Mouse (Mus musculus): ENCODE measurements around the gene Sf3a3. TPM values are rescaled to one million over a fixed set of nuclear protein-coding genes. Genes with fewer than 3 reads are reported as not detected.

The Sf3a3 gene
- total and polyA plus RNA-seq, 2 experiments, result 6.6 to 12.1 TPM

- WGBS, result 18% methylated on average over 31 of the region's 31 CpGs
- no peak overlapping the region for H3K4me3 ChIP-seq (ENCODE audit: insufficient read depth, low read depth, low read length)
- H3K27me3 ChIP-seq (ENCODE audit: control insufficient read depth, insufficient read depth, low read length), result no peaks in the 10 kb centered on the region
Observed at GRCm38 (mm10) chr4:124672347-124673320, 41.9 kb upstream of the Sf3a3 start.

GRCm38 (mm10) chr4:124674334-124675032, 40.1 kb upstream of the Sf3a3 start:
- WGBS, result 75% methylated on average over 17 of the region's 17 CpGs
- no peak overlapping the region for H3K27ac ChIP-seq (replicated peaks; ENCODE audit: insufficient read depth, low read depth, low read length)
- no peak overlapping the region for H3K4me3 ChIP-seq (ENCODE audit: insufficient read depth, low read depth, low read length)
- H3K79me2 ChIP-seq (ENCODE audit: control insufficient read depth, insufficient read depth, low read length), result no peaks in the 10 kb centered on the region
- no peak for DNase-seq (ENCODE audit: extremely low read depth, low read depth, low spot score)
- TF ChIP-seq POLR2A (IDR thresholded peaks at IDR 0.05; ENCODE audit: extremely low read depth, insufficient read depth, low read length) (no peak), CTCF (IDR thresholded peaks at IDR 0.05; ENCODE audit: low read depth, low read length) (no peak)
- H3K36me3 ChIP-seq (ENCODE audit: control insufficient read depth, insufficient read depth, low read length), result peaks cover 10% of the 10 kb centered on the region
- no peaks in the 10 kb centered on the region for H3K4me1 ChIP-seq (ENCODE audit: control insufficient read depth, insufficient read depth, low read length)
- H3K9ac ChIP-seq (ENCODE audit: low read depth, low read length), result no peak overlapping the region
- H3K27me3 ChIP-seq (ENCODE audit: control insufficient read depth, insufficient read depth, low read length), result no peaks in the 10 kb centered on the region

More at GRCm38 (mm10) chr4:124672347-124673320, 41.9 kb upstream of the Sf3a3 start:
- Histone ChIP-seq H3K27ac (replicated peaks; ENCODE audit: insufficient read depth, low read depth, low read length) (no peak overlapping the region), H3K9ac (ENCODE audit: low read depth, low read length) (no peak overlapping the region), H3K36me3 (ENCODE audit: control insufficient read depth, insufficient read depth, low read length) (peaks cover under 1% of the 10 kb centered on the region; the same call in 1 of the 2 replicates), H3K79me2 (ENCODE audit: control insufficient read depth, insufficient read depth, low read length) (no peaks in the 10 kb centered on the region), H3K4me1 (ENCODE audit: control insufficient read depth, insufficient read depth, low read length) (no peaks in the 10 kb centered on the region)
- TF ChIP-seq CTCF (IDR thresholded peaks at IDR 0.05; ENCODE audit: low read depth, low read length), result no peak
- no peak for TF ChIP-seq POLR2A (IDR thresholded peaks at IDR 0.05; ENCODE audit: extremely low read depth, insufficient read depth, low read length)
- no peak for DNase-seq (ENCODE audit: extremely low read depth, low read depth, low spot score)

- Histone ChIP-seq H3K36me3 (ENCODE audit: control insufficient read depth, insufficient read depth, low read length) (peaks cover 12% of the 10 kb centered on the region), H3K4me3 (ENCODE audit: insufficient read depth, low read depth, low read length) (no peak overlapping the region), H3K4me1 (ENCODE audit: control insufficient read depth, insufficient read depth, low read length) (no peaks in the 10 kb centered on the region), H3K79me2 (ENCODE audit: control insufficient read depth, insufficient read depth, low read length) (no peaks in the 10 kb centered on the region), H3K9ac (ENCODE audit: low read depth, low read length) (no peak overlapping the region), H3K27me3 (ENCODE audit: control insufficient read depth, insufficient read depth, low read length) (no peaks in the 10 kb centered on the region), H3K27ac (replicated peaks; ENCODE audit: insufficient read depth, low read depth, low read length) (no peak overlapping the region)
- no peak for DNase-seq (ENCODE audit: extremely low read depth, low read depth, low spot score)
- WGBS, result 5% methylated on average over 4 of the region's 4 CpGs
- TF ChIP-seq POLR2A (IDR thresholded peaks at IDR 0.05; ENCODE audit: extremely low read depth, insufficient read depth, low read length) (no peak), CTCF (IDR thresholded peaks at IDR 0.05; ENCODE audit: low read depth, low read length) (peak; percentile 88)
Observed at GRCm38 (mm10) chr4:124675037-124675436, 39.5 kb upstream of the Sf3a3 start.

- H3K27ac ChIP-seq (replicated peaks; ENCODE audit: insufficient read depth, low read depth, low read length), result no peak overlapping the region
- no peak for DNase-seq (ENCODE audit: extremely low read depth, low read depth, low spot score)
- H3K36me3 ChIP-seq (ENCODE audit: control insufficient read depth, insufficient read depth, low read length), result peaks cover 20% of the 10 kb centered on the region
- no peak overlapping the region for H3K9ac ChIP-seq (ENCODE audit: low read depth, low read length)
- H3K27me3 ChIP-seq (ENCODE audit: control insufficient read depth, insufficient read depth, low read length), result no peaks in the 10 kb centered on the region
- H3K4me3 ChIP-seq (ENCODE audit: insufficient read depth, low read depth, low read length), result no peak overlapping the region
- H3K79me2 ChIP-seq (ENCODE audit: control insufficient read depth, insufficient read depth, low read length), result no peaks in the 10 kb centered on the region
- WGBS, result 91% methylated on average over 6 of the region's 6 CpGs
- no peak for TF ChIP-seq POLR2A (IDR thresholded peaks at IDR 0.05; ENCODE audit: extremely low read depth, insufficient read depth, low read length)
- no peak for TF ChIP-seq CTCF (IDR thresholded peaks at IDR 0.05; ENCODE audit: low read depth, low read length)
- no peaks in the 10 kb centered on the region for H3K4me1 ChIP-seq (ENCODE audit: control insufficient read depth, insufficient read depth, low read length)
Observed at GRCm38 (mm10) chr4:124675958-124676357, 38.6 kb upstream of the Sf3a3 start.

- H3K79me2 ChIP-seq (ENCODE audit: control insufficient read depth, insufficient read depth, low read length), result no peaks in the 10 kb centered on the region; the same call in 1 of the 2 replicates
- no peak overlapping the region for H3K27ac ChIP-seq (replicated peaks; ENCODE audit: insufficient read depth, low read depth, low read length)
- no peak for TF ChIP-seq POLR2A (IDR thresholded peaks at IDR 0.05; ENCODE audit: extremely low read depth, insufficient read depth, low read length)
- TF ChIP-seq CTCF (IDR thresholded peaks at IDR 0.05; ENCODE audit: low read depth, low read length), result no peak
- H3K27me3 ChIP-seq (ENCODE audit: control insufficient read depth, insufficient read depth, low read length), result no peaks in the 10 kb centered on the region
- 64% methylated on average over 7 of the region's 7 CpGs for WGBS
- DNase-seq (ENCODE audit: extremely low read depth, low read depth, low spot score), result peak; percentile 18
- no peak overlapping the region for H3K4me3 ChIP-seq (ENCODE audit: insufficient read depth, low read depth, low read length)
- H3K9ac ChIP-seq (ENCODE audit: low read depth, low read length), result no peak overlapping the region
- no peaks in the 10 kb centered on the region for H3K4me1 ChIP-seq (ENCODE audit: control insufficient read depth, insufficient read depth, low read length)
- H3K36me3 ChIP-seq (ENCODE audit: control insufficient read depth, insufficient read depth, low read length), result peaks cover 64% of the 10 kb centered on the region
Observed at GRCm38 (mm10) chr4:124682270-124682669, 32.3 kb upstream of the Sf3a3 start.

All from liver, adult 2 months (tissue).